Comparison of ENCODE assay signal across 8 mouse cellular contexts in genomic region chr7:64497438-64497837, GRCm38 (mm10). TPM values are rescaled to one million over a fixed set of nuclear protein-coding genes. Genes with fewer than 3 reads are reported as not detected.
A peak's percentile ranks its signal among the peaks of the same experiment; 100 is the strongest.
DNase-seq lines count a peak whose midpoint lies in the region; ATAC-seq and TF ChIP-seq lines count a peak whose summit lies in the region.

No protein-coding gene starts in this region.

- peak; percentile 54 for TF ChIP-seq CTCF in gastrocnemius, adult 2 months (IDR thresholded peaks at IDR 0.05)

- H3K27ac ChIP-seq in gastrocnemius, adult 2 months, result no peak overlapping the region
- no peak overlapping the region for H3K27ac ChIP-seq in midbrain, embryonic 14.5 days (replicated peaks; ENCODE audit: low read depth, low read length)
- H3K27ac ChIP-seq in midbrain, embryonic 13.5 days, result no peak overlapping the region

- H3K4me3 ChIP-seq in gastrocnemius, adult 2 months, result no peak overlapping the region
- H3K4me3 ChIP-seq in midbrain, embryonic 14.5 days (replicated peaks; ENCODE audit: low read depth, low read length), result no peak overlapping the region
- H3K4me3 ChIP-seq in midbrain, embryonic 13.5 days (replicated peaks), result no peak overlapping the region

- H3K36me3 ChIP-seq in midbrain, embryonic 14.5 days (ENCODE audit: control insufficient read depth, insufficient read depth, low read length), result no peaks in the 10 kb centered on the region
- H3K36me3 ChIP-seq in midbrain, embryonic 13.5 days, result no peaks in the 10 kb centered on the region

- H3K27me3 ChIP-seq in midbrain, embryonic 14.5 days (ENCODE audit: control insufficient read depth, insufficient read depth, low read length), result no peaks in the 10 kb centered on the region
- H3K27me3 ChIP-seq in midbrain, embryonic 13.5 days, result 0 out of 2 replicates have a peak, but pooled peaks cover 4% of the 10 kb centered on the region

- no peak for DNase-seq in gastrocnemius, adult 2 months
- no peak for DNase-seq in gastrocnemius, postnatal 14 days
- peak; percentile 51 for DNase-seq in midbrain, embryonic 14.5 days
- peak; percentile 61 for DNase-seq in embryo, embryonic 10.5 days (ENCODE audit: low spot score)
- peak; percentile 10 for DNase-seq in right cerebral cortex, postnatal 4 days
- DNase-seq in gastrocnemius, adult 8-10 months (ENCODE audit: low spot score in 2 of 2), result no peak

- WGBS in midbrain, embryonic 14.5 days, result 41% methylated on average over 10 of the region's 10 CpGs
- 42% methylated on average over 10 of the region's 10 CpGs for WGBS in midbrain, embryonic 13.5 days

- no peaks in the 10 kb centered on the region for H3K4me1 ChIP-seq in midbrain, embryonic 14.5 days (ENCODE audit: control insufficient read depth, insufficient read depth, low read length)
- H3K4me1 ChIP-seq in midbrain, embryonic 13.5 days (replicated peaks), result no peaks in the 10 kb centered on the region

- H3K9ac ChIP-seq in midbrain, embryonic 14.5 days (replicated peaks; ENCODE audit: low read length), result no peak overlapping the region
- no peak overlapping the region for H3K9ac ChIP-seq in midbrain, embryonic 13.5 days (replicated peaks)

- H3K9me3 ChIP-seq in midbrain, embryonic 14.5 days (ENCODE audit: control insufficient read depth, low read length), result no peaks in the 10 kb centered on the region
- H3K9me3 ChIP-seq in midbrain, embryonic 13.5 days, result 0 out of 2 replicates have a peak, but pooled peaks cover 4% of the 10 kb centered on the region

- intact Hi-C loops in gastrocnemius, adult 2 months (cut with DNase I), result no loop called here
- intact Hi-C loops in gastrocnemius, postnatal 14 days (cut with DNase I; ENCODE audit: low total_unique reads), result no loop called here

- ATAC-seq in midbrain, embryonic 14.5 days (ENCODE audit: low FRiP score, low TSS enrichment), result no peak
- ATAC-seq in midbrain, embryonic 13.5 days, result no peak
- no peak for ATAC-seq in activated CD4-positive, CD25-positive, alpha-beta regulatory T cell, adult 4 months

- H3K4me2 ChIP-seq in midbrain, embryonic 14.5 days (ENCODE audit: low read length), result no peak overlapping the region
- no peak overlapping the region for H3K4me2 ChIP-seq in midbrain, embryonic 13.5 days (replicated peaks)

RNA-seq across cellular contexts. Expression of gene Apba2, which starts 4.1 kb away (rescaled TPM):
- total RNA-seq in gastrocnemius, adult 2 months (2021), result under 1 TPM in 1 of 2 experiments, not detected in 1; 0.22 TPM
- under 1 TPM; 0.27 to 0.39 TPM for total RNA-seq in gastrocnemius, postnatal 14 days (2021)
- polyA plus RNA-seq in midbrain, embryonic 14.5 days (2014; fragmentation: Nextera tagmentation; extraction: Ambion mirVana), result 181 and 184 TPM in 2 replicates
- polyA plus RNA-seq in midbrain, embryonic 13.5 days (2015; fragmentation: Nextera tagmentation; extraction: Ambion mirVana), result 157 and 161 TPM in 2 replicates
- total RNA-seq in gastrocnemius, adult 8-10 months (2022), result under 1 TPM in 2 of 4 experiments, not detected in 2; 0.31 to 0.32 TPM
- polyA plus RNA-seq in activated CD4-positive, CD25-positive, alpha-beta regulatory T cell, adult 4 months (2017; shearing (Covaris generic)), result not detected

Comparison
In these comparisons a context has a peak if more than half of its experiments do, and no peak if none do; other contexts are left out.
1. DNase-seq: peak in midbrain, embryonic 14.5 days (single experiment), embryo, embryonic 10.5 days (single experiment) and right cerebral cortex, postnatal 4 days (single experiment); none in gastrocnemius, adult 2 months (single experiment), gastrocnemius, postnatal 14 days (single experiment) and gastrocnemius, adult 8-10 months (0 of 2).